Mouse (Mus musculus): ENCODE measurements around the gene Usp7. TPM values are rescaled to one million over a fixed set of nuclear protein-coding genes. Genes with fewer than 3 reads are reported as not detected.
A peak's percentile ranks its signal among the peaks of the same experiment; 100 is the strongest.

Gene Usp7
- polyA plus RNA-seq, 1 experiment from 2014 or later: 30.3 TPM

DNA sequence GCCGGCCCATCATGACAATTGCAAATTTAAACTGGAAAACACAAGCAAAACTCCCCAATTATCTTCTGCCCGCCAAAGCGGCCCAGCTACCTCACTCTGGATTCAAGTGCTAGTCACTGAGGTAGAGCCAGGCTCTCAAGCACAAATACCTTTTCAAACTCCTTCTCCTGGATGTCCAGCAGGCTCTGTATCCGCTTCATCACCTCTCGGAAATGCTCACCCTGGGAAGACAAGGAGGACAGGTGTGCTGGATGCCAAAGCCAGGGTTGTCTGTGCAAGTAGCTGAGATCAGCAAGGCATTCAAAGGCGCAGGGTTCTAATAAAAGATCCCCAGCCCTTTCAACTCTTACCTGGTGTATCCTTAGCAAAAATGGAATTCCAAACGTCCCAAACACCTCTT lies 100.9 kb downstream of the Usp7 start:
- Histone ChIP-seq H3K4me1 (replicated peaks) (no peaks in the 10 kb centered on the region), H3K27ac (no peak overlapping the region), H3K27me3 (no peaks in the 10 kb centered on the region), H3K4me2 (replicated peaks) (no peak overlapping the region), H3K9ac (replicated peaks) (no peak overlapping the region), H3K4me3 (replicated peaks) (no peak overlapping the region), H3K9me3 (no peaks in the 10 kb centered on the region), H3K36me3 (peaks cover 87% of the 10 kb centered on the region)
- no peak for ATAC-seq
- WGBS: 94% methylated on average over 7 of the region's 7 CpGs

DNA sequence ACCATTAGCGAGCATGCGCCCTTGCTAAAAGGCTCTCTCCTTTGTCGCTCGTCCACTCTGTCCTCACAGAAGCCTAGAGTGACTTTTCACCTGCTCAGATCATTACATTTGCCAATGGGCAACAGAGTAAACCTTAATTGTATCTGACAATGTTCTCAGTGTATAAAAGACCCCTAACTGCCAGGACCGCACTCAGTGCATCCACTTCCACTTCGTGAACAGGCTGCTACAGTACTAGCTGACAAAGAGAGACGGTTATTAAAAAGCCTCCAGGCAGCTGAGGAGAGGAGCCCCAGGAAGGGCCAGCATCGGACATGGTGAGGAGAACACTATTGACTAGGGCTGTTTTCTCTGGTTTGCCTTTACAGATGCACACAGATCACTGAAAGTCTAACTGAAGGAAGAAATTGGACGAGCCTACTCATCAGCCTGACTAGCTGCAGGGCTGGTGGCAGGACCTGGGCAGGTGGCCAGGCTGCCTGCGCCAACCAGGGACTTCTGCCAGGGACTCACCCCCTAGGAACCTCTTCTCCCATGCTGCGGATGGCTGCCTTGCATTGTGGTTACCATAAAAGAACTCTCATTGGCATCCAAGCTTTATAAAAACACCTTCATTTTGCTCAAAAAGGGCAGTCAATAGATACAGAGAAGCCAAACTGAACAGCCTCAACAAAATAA lies 102.0 kb downstream of the Usp7 start:
- no peak overlapping the region for H3K9ac ChIP-seq (replicated peaks)
- no peaks in the 10 kb centered on the region for H3K4me1 ChIP-seq (replicated peaks)
- ATAC-seq: no peak
- no peak overlapping the region for H3K27ac ChIP-seq
- H3K9me3 ChIP-seq: no peaks in the 10 kb centered on the region
- no peak overlapping the region for H3K4me2 ChIP-seq (replicated peaks)
- no peak overlapping the region for H3K4me3 ChIP-seq (replicated peaks)
- peaks cover 78% of the 10 kb centered on the region for H3K36me3 ChIP-seq
- WGBS: 87% methylated on average over 11 of the region's 11 CpGs
- no peaks in the 10 kb centered on the region for H3K27me3 ChIP-seq

GRCm38 (mm10) chr16:8687559-8688112 lies 104.5 kb downstream of the Usp7 start:
- Histone ChIP-seq H3K4me1 (replicated peaks) (no peaks in the 10 kb centered on the region), H3K36me3 (peaks cover 67% of the 10 kb centered on the region), H3K4me2 (replicated peaks) (no peak overlapping the region), H3K4me3 (replicated peaks) (no peak overlapping the region), H3K9me3 (no peaks in the 10 kb centered on the region), H3K9ac (replicated peaks) (no peak overlapping the region), H3K27me3 (no peaks in the 10 kb centered on the region), H3K27ac (no peak overlapping the region)
- ATAC-seq: no peak

GRCm38 (mm10) chr16:8686871-8687535 lies 105.1 kb downstream of the Usp7 start:
- ATAC-seq: 0 out of 2 replicates have a peak, but pooled peaks have one; percentile 19

DNA sequence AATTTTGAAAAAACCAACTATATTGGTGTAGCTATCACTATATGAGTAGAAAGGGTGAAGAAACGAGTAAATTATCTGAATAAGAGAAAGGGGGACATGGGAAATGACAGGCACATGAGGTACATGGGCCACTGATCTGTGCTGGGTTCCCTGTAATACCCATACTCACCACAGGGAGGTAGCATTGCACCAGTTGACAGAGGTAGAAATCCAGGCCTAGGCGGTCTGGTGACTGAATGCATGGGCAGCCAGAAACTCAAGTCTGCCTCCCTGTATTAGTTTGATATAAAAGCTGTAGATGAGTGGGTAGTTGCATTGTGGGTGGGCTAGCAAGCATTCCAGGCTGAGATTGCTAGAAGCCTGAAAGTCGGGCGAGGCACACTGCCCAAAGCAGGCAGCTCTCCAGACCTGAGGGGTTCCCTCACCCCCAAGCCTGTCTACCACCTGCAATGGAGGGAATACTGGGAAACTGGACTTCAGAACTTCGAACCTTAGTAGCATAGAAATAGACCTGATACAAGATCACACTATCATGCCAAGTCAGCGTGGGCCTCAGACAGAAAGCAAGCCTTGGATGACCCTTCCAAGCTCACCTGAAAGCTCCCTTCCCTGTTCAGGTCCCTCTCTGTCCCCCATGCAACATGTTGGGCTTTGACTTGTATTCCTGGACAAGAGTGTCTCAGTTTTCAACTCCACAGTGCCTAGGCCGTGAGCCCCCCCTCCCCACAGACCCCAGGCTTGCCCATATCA lies 105.8 kb downstream of the Usp7 start:
- peak; percentile 47; the same call in 1 of the 2 replicates for ATAC-seq
- WGBS: 61% methylated on average over 7 of the region's 7 CpGs
- Histone ChIP-seq H3K9ac (replicated peaks) (0 out of 2 replicates have a peak overlapping the region, but pooled peaks have one; percentile 14), H3K4me1 (replicated peaks) (no peaks in the 10 kb centered on the region), H3K27me3 (no peaks in the 10 kb centered on the region), H3K9me3 (no peaks in the 10 kb centered on the region), H3K27ac (no peak overlapping the region), H3K4me2 (replicated peaks) (no peak overlapping the region), H3K36me3 (peaks cover 55% of the 10 kb centered on the region), H3K4me3 (replicated peaks) (no peak overlapping the region)

More at GRCm38 (mm10) chr16:8686871-8687535, 105.1 kb downstream of the Usp7 start:
- WGBS: 87% methylated on average over 11 of the region's 11 CpGs
- Histone ChIP-seq H3K27ac (no peak overlapping the region), H3K36me3 (peaks cover 62% of the 10 kb centered on the region), H3K9ac (replicated peaks) (0 out of 2 replicates have a peak overlapping the region, but pooled peaks have one; percentile 14), H3K4me2 (replicated peaks) (no peak overlapping the region), H3K27me3 (no peaks in the 10 kb centered on the region), H3K9me3 (no peaks in the 10 kb centered on the region), H3K4me1 (replicated peaks) (no peaks in the 10 kb centered on the region), H3K4me3 (replicated peaks) (no peak overlapping the region)

DNA sequence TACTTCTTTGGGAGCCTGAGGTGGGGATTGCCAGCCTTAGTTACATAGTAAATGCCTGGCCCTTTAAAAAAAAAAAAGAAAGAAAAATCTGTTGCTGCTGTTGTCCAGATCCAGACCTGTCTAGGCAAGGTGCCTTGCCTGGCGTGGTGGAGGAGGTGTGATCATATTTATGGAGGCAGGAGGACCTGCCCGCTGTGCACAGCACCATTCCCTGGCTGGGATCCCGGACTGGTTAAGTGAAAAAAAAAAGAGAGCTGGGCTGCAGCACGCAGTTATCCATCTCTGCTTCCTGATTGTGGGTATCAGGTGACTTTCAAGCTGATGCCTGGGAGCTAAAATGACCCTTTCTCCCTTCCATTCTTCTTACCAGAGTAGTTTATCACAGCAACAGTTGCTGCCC lies 107.0 kb downstream of the Usp7 start:
- Histone ChIP-seq H3K9ac (replicated peaks) (no peak overlapping the region), H3K27ac (no peak overlapping the region), H3K4me3 (replicated peaks) (no peak overlapping the region), H3K27me3 (no peaks in the 10 kb centered on the region), H3K36me3 (peaks cover 43% of the 10 kb centered on the region), H3K4me1 (replicated peaks) (no peaks in the 10 kb centered on the region), H3K9me3 (no peaks in the 10 kb centered on the region), H3K4me2 (replicated peaks) (no peak overlapping the region)
- WGBS: 86% methylated on average over 4 of the region's 4 CpGs
- ATAC-seq: no peak

DNA sequence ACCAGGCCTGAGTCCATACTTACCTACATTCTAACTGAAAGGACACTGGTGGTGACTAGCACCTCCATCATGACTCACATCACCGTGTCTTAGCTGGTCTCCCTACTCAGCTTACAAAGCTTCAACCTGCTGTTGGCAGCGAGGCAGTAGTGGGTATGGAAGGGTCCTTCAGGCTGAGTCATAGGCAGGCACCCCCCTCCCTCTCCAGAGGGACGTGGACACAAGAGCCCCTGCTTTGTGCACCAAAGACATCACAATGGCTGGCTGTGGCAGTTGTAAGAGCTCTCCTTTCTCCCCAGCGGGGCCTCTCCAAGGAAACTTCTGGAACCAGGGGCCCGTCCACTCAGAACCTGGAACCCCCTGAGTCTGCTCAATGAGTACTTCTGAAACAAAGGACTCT lies 111.6 kb downstream of the Usp7 start, which contains the start of gene Gm5767:
Gene Gm5767 (plus strand): TSS at position 301 of the 400 bp plus-strand sequence.
- no peak for ATAC-seq
- H3K4me2 ChIP-seq (replicated peaks): no peak within 1 kb of the TSS
- H3K4me3 ChIP-seq (replicated peaks): no peak within 1 kb of the TSS
- no peak within 1 kb of the TSS for H3K9ac ChIP-seq (replicated peaks)
- no peaks in the 10 kb centered on the region for H3K9me3 ChIP-seq
- H3K27ac ChIP-seq: no peak within 1 kb of the TSS
- no peaks in the 10 kb centered on the region for H3K27me3 ChIP-seq
- peaks cover 12% of the 10 kb centered on the region; the same call in 1 of the 2 replicates for H3K36me3 ChIP-seq
- WGBS: 83% methylated on average over 5 of the region's 5 CpGs
- no peaks in the 10 kb centered on the region for H3K4me1 ChIP-seq (replicated peaks)

DNA sequence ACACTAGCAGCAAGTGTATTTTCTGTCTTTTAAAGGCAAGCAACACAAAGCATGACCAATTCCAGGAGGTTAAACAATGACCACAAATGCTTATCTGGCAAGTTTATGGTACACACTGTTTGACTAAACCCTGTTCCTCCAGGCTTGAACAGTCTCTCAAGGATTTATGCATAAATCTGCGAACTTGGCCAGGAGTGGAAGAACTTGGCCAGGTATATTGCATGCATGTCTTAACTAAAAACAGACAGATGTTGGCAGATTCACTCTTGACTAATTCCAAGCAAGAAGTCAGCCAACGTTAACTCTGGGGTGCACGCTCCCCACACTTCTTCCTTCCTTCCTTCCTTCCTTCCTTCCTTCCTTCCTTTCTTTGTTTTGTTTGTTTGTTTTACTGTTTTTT lies 112.3 kb downstream of the Usp7 start:
- ATAC-seq: no peak
- Histone ChIP-seq H3K36me3 (peaks cover 12% of the 10 kb centered on the region; the same call in 1 of the 2 replicates), H3K9me3 (no peaks in the 10 kb centered on the region), H3K4me2 (replicated peaks) (no peak overlapping the region), H3K4me3 (replicated peaks) (no peak overlapping the region), H3K27ac (no peak overlapping the region), H3K27me3 (no peaks in the 10 kb centered on the region), H3K9ac (replicated peaks) (no peak overlapping the region), H3K4me1 (replicated peaks) (no peaks in the 10 kb centered on the region)
- WGBS: 91% methylated on average over 3 of the region's 3 CpGs

DNA sequence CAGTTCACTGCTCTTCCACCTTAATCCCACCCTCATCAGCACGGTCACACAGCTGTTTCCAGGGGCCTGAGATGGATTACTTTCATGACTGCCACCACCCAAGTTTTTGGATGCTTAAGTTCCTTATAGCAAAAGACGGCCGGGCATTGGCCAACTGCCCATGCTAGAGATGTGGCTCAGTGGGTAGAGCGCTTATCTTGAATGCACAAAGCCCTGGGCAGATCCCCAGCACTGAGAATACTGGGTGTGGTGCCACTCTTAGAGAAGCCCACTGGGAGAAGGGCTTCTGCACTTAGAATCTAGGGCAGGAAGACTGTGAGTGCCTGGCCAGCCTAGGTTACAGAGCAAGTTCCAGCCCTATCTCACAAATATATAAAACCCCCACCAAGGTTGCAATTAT lies 113.4 kb downstream of the Usp7 start:
- H3K36me3 ChIP-seq: peaks cover 9% of the 10 kb centered on the region; the same call in 1 of the 2 replicates
- H3K4me3 ChIP-seq (replicated peaks): no peak overlapping the region
- peaks cover 2% of the 10 kb centered on the region; the same call in 1 of the 2 replicates for H3K27me3 ChIP-seq
- 85% methylated on average over 4 of the region's 4 CpGs for WGBS
- H3K4me1 ChIP-seq (replicated peaks): no peaks in the 10 kb centered on the region
- no peak overlapping the region for H3K27ac ChIP-seq
- no peaks in the 10 kb centered on the region for H3K9me3 ChIP-seq
- no peak for ATAC-seq
- H3K4me2 ChIP-seq (replicated peaks): no peak overlapping the region
- no peak overlapping the region for H3K9ac ChIP-seq (replicated peaks)

- ATAC-seq: no peak
- Histone ChIP-seq H3K4me2 (replicated peaks) (no peak overlapping the region), H3K4me1 (replicated peaks) (no peaks in the 10 kb centered on the region), H3K36me3 (0 out of 2 replicates have a peak, but pooled peaks cover 5% of the 10 kb centered on the region), H3K9ac (replicated peaks) (no peak overlapping the region), H3K27me3 (peaks cover 8% of the 10 kb centered on the region), H3K4me3 (replicated peaks) (no peak overlapping the region), H3K27ac (no peak overlapping the region), H3K9me3 (no peaks in the 10 kb centered on the region)
- 54% methylated on average over 5 of the region's 5 CpGs for WGBS
Measured at GRCm38 (mm10) chr16:8678035-8678434, 114.1 kb downstream of the Usp7 start.

DNA sequence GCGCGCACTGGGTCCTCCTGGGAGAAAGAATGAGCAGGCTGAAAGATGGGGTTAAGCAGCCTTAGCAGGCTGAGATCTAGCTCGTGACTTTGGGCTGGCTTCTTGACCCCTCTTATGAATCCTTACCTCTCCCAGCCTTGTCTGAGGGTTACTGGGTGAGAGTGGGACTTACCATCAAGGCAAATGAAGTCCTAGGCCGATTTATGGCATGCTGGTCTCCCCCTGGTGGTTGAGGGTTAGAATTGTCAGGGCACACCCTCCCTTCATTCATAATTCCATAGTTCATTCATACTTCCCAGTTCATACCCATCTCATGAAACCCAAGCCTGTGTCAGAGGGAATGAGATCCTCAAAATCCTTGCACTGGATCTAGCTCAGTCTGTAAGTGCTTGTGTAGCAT lies 115.3 kb downstream of the Usp7 start:
- WGBS: 56% methylated on average over 4 of the region's 4 CpGs
- no peaks in the 10 kb centered on the region for H3K9me3 ChIP-seq
- ATAC-seq: peak; percentile 9; the same call in 1 of the 2 replicates

More for the DNA sequence above, 115.3 kb downstream of the Usp7 start:
- H3K4me1 ChIP-seq (replicated peaks): no peaks in the 10 kb centered on the region; the same call in 1 of the 2 replicates
- H3K4me2 ChIP-seq (replicated peaks): no peak overlapping the region
- no peak overlapping the region for H3K9ac ChIP-seq (replicated peaks)
- H3K27me3 ChIP-seq: peaks cover 13% of the 10 kb centered on the region
- no peak overlapping the region for H3K27ac ChIP-seq
- H3K4me3 ChIP-seq (replicated peaks): no peak overlapping the region
- no peaks in the 10 kb centered on the region for H3K36me3 ChIP-seq

Measured in midbrain, embryonic 13.5 days (tissue).